Mouse (Mus musculus) left cerebral cortex, adult 9 months (tissue): ENCODE measurements around the gene Zscan2.

Experiments
- DNase-seq, 2 experiments: peaks; one replicate each; pipeline ENCODE4 v3.0.0; 2022; ENCODE audit warnings: low spot score in 2 of 2

The Zscan2 gene

GRCm38 (mm10) chr7:80923165-80923564, 62.4 kb downstream of the Zscan2 start:
- DNase-seq = no peak
